Mouse (Mus musculus): ENCODE data around the gene Ptrh2. TPM values are rescaled to one million over a fixed set of nuclear protein-coding genes. Genes with fewer than 3 reads are reported as not detected.

The Ptrh2 gene
- total RNA-seq (2012; rRNA removed): 15.0 and 16.6 TPM in 2 replicates

GRCm38 (mm10) chr11:86683395-86684125 is at the start of gene Ptrh2, which contains the start of gene Vmp1:
Ptrh2 (plus strand) TSS chr11:86683985.
Vmp1 (minus strand) TSS chr11:86683836.
- Histone ChIP-seq H3K4me3 (ENCODE audit: insufficient read depth in 1 of 2, low read depth in 1 of 2, low read length in 2 of 2, poor library complexity in 1 of 2, severe bottlenecking in 1 of 2) (peak within 1 kb of the TSS; percentile 77 to 82), H3K9me3 (ENCODE audit: control insufficient read depth, insufficient read depth, low read depth, low read length) (no peaks in the 10 kb centered on the region), H3K4me1 (ENCODE audit: control insufficient read depth in 2 of 2, insufficient read depth in 2 of 2, low read length in 2 of 2, poor library complexity in 1 of 2) (peaks cover 2 to 3% of the 10 kb centered on the region in 2 experiments; a peak in 2 of 4 replicates), H3K36me3 (ENCODE audit: control insufficient read depth, insufficient read depth, low read length, poor library complexity, severe bottlenecking) (peaks cover 3% of the 10 kb centered on the region), H3K27ac (ENCODE audit: insufficient read depth, low read depth, low read length, poor library complexity, severe bottlenecking) (peak within 1 kb of the TSS; percentile 69), H3K9ac (ENCODE audit: insufficient read depth, low read depth, low read length, poor library complexity, severe bottlenecking) (peak within 1 kb of the TSS; percentile 93)
- in situ Hi-C loops (cut with MboI; ENCODE audit: low sequenced_read_pairs in 2 of 2, unreplicated experiment in 2 of 2): no loop called here
- peak; percentile 98 for DNase-seq (ENCODE audit: low read depth, low spot score)
- TF ChIP-seq ZC3H11A (IDR thresholded peaks at IDR 0.05; ENCODE audit: borderline replicate concordance, low read depth, low read length): no peak
- TF ChIP-seq HCFC1 (IDR thresholded peaks at IDR 0.05; ENCODE audit: borderline replicate concordance, insufficient read depth, low read length): peak; percentile 81
- 0 out of 2 replicates have a peak, but pooled peaks have one; percentile 11 for TF ChIP-seq MAFK (IDR thresholded peaks at IDR 0.05; ENCODE audit: insufficient read depth, low read depth, low read length)
- TF ChIP-seq ZNF384 (IDR thresholded peaks at IDR 0.05; ENCODE audit: low read depth, low read length): no peak
- peak; percentile 96 for TF ChIP-seq CHD2 (IDR thresholded peaks at IDR 0.05; ENCODE audit: low read depth, low read length)

GRCm38 (mm10) chr11:86634396-86634795 is 49.4 kb upstream of the Ptrh2 start:
- no peak for TF ChIP-seq ZC3H11A (IDR thresholded peaks at IDR 0.05; ENCODE audit: borderline replicate concordance, low read depth, low read length)
- no peak overlapping the region for H3K4me3 ChIP-seq (ENCODE audit: insufficient read depth in 1 of 2, low read depth in 1 of 2, low read length in 2 of 2, poor library complexity in 1 of 2, severe bottlenecking in 1 of 2)
- in situ Hi-C loops (cut with MboI; ENCODE audit: low sequenced_read_pairs in 2 of 2, unreplicated experiment in 2 of 2): no loop called here
- H3K4me1 ChIP-seq (ENCODE audit: control insufficient read depth in 2 of 2, insufficient read depth in 2 of 2, low read length in 2 of 2, poor library complexity in 1 of 2): peaks cover 0 to 2% of the 10 kb centered on the region in 2 experiments; a peak in 1 of 4 replicates
- peaks cover 2% of the 10 kb centered on the region; the same call in 1 of the 2 replicates for H3K36me3 ChIP-seq (ENCODE audit: control insufficient read depth, insufficient read depth, low read length, poor library complexity, severe bottlenecking)
- no peak overlapping the region for H3K27ac ChIP-seq (ENCODE audit: insufficient read depth, low read depth, low read length, poor library complexity, severe bottlenecking)
- no peaks in the 10 kb centered on the region for H3K9me3 ChIP-seq (ENCODE audit: control insufficient read depth, insufficient read depth, low read depth, low read length)
- DNase-seq (ENCODE audit: low read depth, low spot score): no peak
- H3K9ac ChIP-seq (ENCODE audit: insufficient read depth, low read depth, low read length, poor library complexity, severe bottlenecking): no peak overlapping the region

- in situ Hi-C loops (cut with MboI; ENCODE audit: low sequenced_read_pairs in 2 of 2, unreplicated experiment in 2 of 2): no loop called here
- Histone ChIP-seq H3K4me1 (ENCODE audit: control insufficient read depth in 2 of 2, insufficient read depth in 2 of 2, low read length in 2 of 2, poor library complexity in 1 of 2) (peaks cover 0 to 2% of the 10 kb centered on the region in 2 experiments; a peak in 1 of 4 replicates), H3K9ac (ENCODE audit: insufficient read depth, low read depth, low read length, poor library complexity, severe bottlenecking) (no peak overlapping the region), H3K4me3 (ENCODE audit: insufficient read depth in 1 of 2, low read depth in 1 of 2, low read length in 2 of 2, poor library complexity in 1 of 2, severe bottlenecking in 1 of 2) (no peak overlapping the region), H3K27ac (ENCODE audit: insufficient read depth, low read depth, low read length, poor library complexity, severe bottlenecking) (no peak overlapping the region), H3K9me3 (ENCODE audit: control insufficient read depth, insufficient read depth, low read depth, low read length) (no peaks in the 10 kb centered on the region), H3K36me3 (ENCODE audit: control insufficient read depth, insufficient read depth, low read length, poor library complexity, severe bottlenecking) (no peaks in the 10 kb centered on the region)
- no peak for DNase-seq (ENCODE audit: low read depth, low spot score)
- no peak for TF ChIP-seq HCFC1 (IDR thresholded peaks at IDR 0.05; ENCODE audit: borderline replicate concordance, insufficient read depth, low read length)
- TF ChIP-seq ZNF384 (IDR thresholded peaks at IDR 0.05; ENCODE audit: low read depth, low read length): no peak
- no peak for TF ChIP-seq MAFK (IDR thresholded peaks at IDR 0.05; ENCODE audit: insufficient read depth, low read depth, low read length)
- no peak for TF ChIP-seq CHD2 (IDR thresholded peaks at IDR 0.05; ENCODE audit: low read depth, low read length)
- no peak for TF ChIP-seq ZC3H11A (IDR thresholded peaks at IDR 0.05; ENCODE audit: borderline replicate concordance, low read depth, low read length)
These were observed 46.1 kb upstream of the Ptrh2 start for GRCm38 (mm10) chr11:86637697-86638096.

GRCm38 (mm10) chr11:86641714-86642113 is 42.1 kb upstream of the Ptrh2 start:
- no peak overlapping the region for H3K9ac ChIP-seq (ENCODE audit: insufficient read depth, low read depth, low read length, poor library complexity, severe bottlenecking)
- no peaks in the 10 kb centered on the region for H3K9me3 ChIP-seq (ENCODE audit: control insufficient read depth, insufficient read depth, low read depth, low read length)
- DNase-seq (ENCODE audit: low read depth, low spot score): no peak
- TF ChIP-seq MAFK (IDR thresholded peaks at IDR 0.05; ENCODE audit: insufficient read depth, low read depth, low read length) (no peak), HCFC1 (IDR thresholded peaks at IDR 0.05; ENCODE audit: borderline replicate concordance, insufficient read depth, low read length) (no peak), CHD2 (IDR thresholded peaks at IDR 0.05; ENCODE audit: low read depth, low read length) (no peak), ZC3H11A (IDR thresholded peaks at IDR 0.05; ENCODE audit: borderline replicate concordance, low read depth, low read length) (no peak), ZNF384 (IDR thresholded peaks at IDR 0.05; ENCODE audit: low read depth, low read length) (no peak)
- in situ Hi-C loops (cut with MboI; ENCODE audit: low sequenced_read_pairs in 2 of 2, unreplicated experiment in 2 of 2): no loop called here
- H3K36me3 ChIP-seq (ENCODE audit: control insufficient read depth, insufficient read depth, low read length, poor library complexity, severe bottlenecking): no peaks in the 10 kb centered on the region; the same call in 1 of the 2 replicates
- H3K4me3 ChIP-seq (ENCODE audit: insufficient read depth in 1 of 2, low read depth in 1 of 2, low read length in 2 of 2, poor library complexity in 1 of 2, severe bottlenecking in 1 of 2): no peak overlapping the region
- H3K4me1 ChIP-seq (ENCODE audit: control insufficient read depth in 2 of 2, insufficient read depth in 2 of 2, low read length in 2 of 2, poor library complexity in 1 of 2): peaks cover 2% of the 10 kb centered on the region in 2 experiments; a peak in 2 of 4 replicates
- H3K27ac ChIP-seq (ENCODE audit: insufficient read depth, low read depth, low read length, poor library complexity, severe bottlenecking): no peak overlapping the region

Data from ES-E14 (cell line).